Mouse (Mus musculus) liver, embryonic 15.5 days (tissue): ENCODE data around the gene Aftph. TPM values are rescaled to one million over a fixed set of nuclear protein-coding genes. Genes with fewer than 3 reads are reported as not detected.

ENCODE experiments used
- ATAC-seq: fragments of 200-750 bp; cut with Nextera tagmentation; 2 replicates; pipeline ENCODE4 v1.8.0; 2017; ENCODE audit warnings: moderate number of reproducible peaks, mild to moderate bottlenecking, moderate library complexity; ENCODE audit not compliant: insufficient read depth
- H3K27ac ChIP-seq: fragments of 300-500 bp; sonication (generic); replicated peaks from 2 replicates; pipeline ENCODE4 v1.5.1; 2015; ENCODE audit warnings: mild to moderate bottlenecking, inconsistent platforms
- H3K27me3 ChIP-seq: fragments of 300-500 bp; sonication (generic); 2 replicates; pipeline ENCODE4 v1.6.1; 2015; ENCODE audit warnings: mild to moderate bottlenecking, inconsistent platforms
- H3K36me3 ChIP-seq: fragments of 300-500 bp; sonication (generic); replicated peaks from 2 replicates; pipeline ENCODE4 v1.6.1; 2015; ENCODE audit warnings: moderate library complexity, mild to moderate bottlenecking, inconsistent platforms
- H3K4me1 ChIP-seq: fragments of 300-500 bp; sonication (generic); replicated peaks from 2 replicates; pipeline ENCODE4 v1.6.1; 2015; ENCODE audit warnings: inconsistent platforms
- H3K4me2 ChIP-seq: fragments of 300-500 bp; sonication (generic); 2 replicates; pipeline ENCODE4 v1.6.1; 2015; ENCODE audit warnings: moderate library complexity, mild to moderate bottlenecking, inconsistent platforms
- H3K4me3 ChIP-seq: fragments of 300-500 bp; sonication (generic); replicated peaks from 2 replicates; pipeline ENCODE4 v1.5.1; 2015; ENCODE audit warnings: mild to moderate bottlenecking, inconsistent platforms
- H3K9ac ChIP-seq: fragments of 300-500 bp; sonication (generic); 2 replicates; pipeline ENCODE4 v1.6.1; 2015; ENCODE audit warnings: moderate library complexity, mild to moderate bottlenecking, inconsistent platforms
- H3K9me3 ChIP-seq: fragments of 300-500 bp; sonication (generic); replicated peaks from 2 replicates; pipeline ENCODE4 v1.6.1; 2016; ENCODE audit warnings: inconsistent platforms
- WGBS: fragments of 180-500 bp; shearing (Covaris S2); methylation state at CpG from one replicate; pipeline ENCODE4 v1.1.7; 2015; ENCODE audit warnings: mixed read lengths; ENCODE audit not compliant: insufficient replicate concordance; 5-methylcytosine and 5-hydroxymethylcytosine counted together
- polyA plus RNA-seq: library from polyadenylated mRNA; unstranded; fragments of >200 nt; fragmentation: Nextera tagmentation; extraction: Ambion mirVana; gene quantifications from 2 replicates; pipeline ENCODE4 v1.2.1, GENCODE M21; 2015

Gene Aftph
- polyA plus RNA-seq, 1 experiment from 2014 or later, result 10.6 TPM

GRCm38 (mm10) chr11:20728044-20728443 lies 13.3 kb downstream of the Aftph start:
- no peaks in the 10 kb centered on the region; the same call in 1 of the 2 replicates for H3K4me1 ChIP-seq
- no peaks in the 10 kb centered on the region for H3K9me3 ChIP-seq
- H3K9ac ChIP-seq, result no peak overlapping the region
- WGBS, result 46% methylated on average over 2 of the region's 2 CpGs
- no peak overlapping the region for H3K4me3 ChIP-seq
- no peak overlapping the region for H3K27ac ChIP-seq
- H3K27me3 ChIP-seq, result no peaks in the 10 kb centered on the region
- no peak overlapping the region for H3K4me2 ChIP-seq
- ATAC-seq, result no peak
- peaks cover 20% of the 10 kb centered on the region for H3K36me3 ChIP-seq

- Histone ChIP-seq H3K4me1 (no peaks in the 10 kb centered on the region), H3K4me2 (no peak overlapping the region), H3K4me3 (no peak overlapping the region), H3K27ac (no peak overlapping the region), H3K27me3 (no peaks in the 10 kb centered on the region), H3K9ac (no peak overlapping the region), H3K9me3 (no peaks in the 10 kb centered on the region), H3K36me3 (peaks cover 27% of the 10 kb centered on the region)
- no peak for ATAC-seq
- 78% methylated on average over 5 of the region's 5 CpGs for WGBS
Measured at GRCm38 (mm10) chr11:20723572-20723971, 17.8 kb downstream of the Aftph start.

- Histone ChIP-seq H3K27ac (no peak overlapping the region), H3K9me3 (no peaks in the 10 kb centered on the region), H3K9ac (no peak overlapping the region), H3K36me3 (peaks cover 19% of the 10 kb centered on the region; the same call in 1 of the 2 replicates), H3K4me3 (no peak overlapping the region), H3K27me3 (no peaks in the 10 kb centered on the region), H3K4me1 (no peaks in the 10 kb centered on the region), H3K4me2 (no peak overlapping the region)
- WGBS, result 76% methylated on average over 9 of the region's 9 CpGs
- ATAC-seq, result no peak
Measured at GRCm38 (mm10) chr11:20712068-20712671, 29.2 kb downstream of the Aftph start.

- ATAC-seq, result no peak
- 9% methylated on average over 4 of the region's 4 CpGs for WGBS
Measured at GRCm38 (mm10) chr11:20691000-20691399, 50.4 kb downstream of the Aftph start.

GRCm38 (mm10) chr11:20681679-20682078 lies 59.7 kb downstream of the Aftph start:
- Histone ChIP-seq H3K9me3 (no peaks in the 10 kb centered on the region), H3K27me3 (no peaks in the 10 kb centered on the region), H3K4me2 (no peak overlapping the region), H3K36me3 (peaks cover 12% of the 10 kb centered on the region), H3K9ac (no peak overlapping the region), H3K4me1 (no peaks in the 10 kb centered on the region), H3K4me3 (no peak overlapping the region), H3K27ac (no peak overlapping the region)
- 38% methylated on average over 5 of the region's 5 CpGs for whole genome bisulfite sequencing
- ATAC-seq, result no peak

More at GRCm38 (mm10) chr11:20691000-20691399, 50.4 kb downstream of the Aftph start:
- Histone ChIP-seq H3K4me2 (no peak overlapping the region), H3K4me1 (no peaks in the 10 kb centered on the region), H3K27ac (no peak overlapping the region), H3K4me3 (no peak overlapping the region), H3K9ac (no peak overlapping the region), H3K36me3 (peaks cover 11% of the 10 kb centered on the region), H3K9me3 (no peaks in the 10 kb centered on the region), H3K27me3 (no peaks in the 10 kb centered on the region)

GRCm38 (mm10) chr11:20680781-20681180 lies 60.6 kb downstream of the Aftph start:
- H3K4me2 ChIP-seq, result no peak overlapping the region
- no peak overlapping the region for H3K4me3 ChIP-seq
- no peaks in the 10 kb centered on the region for H3K4me1 ChIP-seq
- H3K27ac ChIP-seq, result no peak overlapping the region
- no peak overlapping the region for H3K9ac ChIP-seq
- no peaks in the 10 kb centered on the region for H3K27me3 ChIP-seq
- no peaks in the 10 kb centered on the region for H3K9me3 ChIP-seq
- no peak for ATAC-seq
- WGBS, result 66% methylated on average over 5 of the region's 5 CpGs
- peaks cover 3% of the 10 kb centered on the region; the same call in 1 of the 2 replicates for H3K36me3 ChIP-seq

- WGBS, result 51% methylated on average over 2 of the region's 2 CpGs
- H3K27ac ChIP-seq, result no peak overlapping the region
- ATAC-seq, result no peak
Measured at GRCm38 (mm10) chr11:20679396-20679795, 62.0 kb downstream of the Aftph start.

GRCm38 (mm10) chr11:20672513-20672912 lies 68.9 kb downstream of the Aftph start:
- H3K36me3 ChIP-seq, result no peaks in the 10 kb centered on the region
- no peak overlapping the region for H3K9ac ChIP-seq
- no peaks in the 10 kb centered on the region for H3K9me3 ChIP-seq
- no peak for ATAC-seq
- H3K27ac ChIP-seq, result no peak overlapping the region
- H3K4me2 ChIP-seq, result no peak overlapping the region
- no peak overlapping the region for H3K4me3 ChIP-seq
- WGBS, result 53% methylated on average over 6 of the region's 6 CpGs
- H3K27me3 ChIP-seq, result no peaks in the 10 kb centered on the region
- H3K4me1 ChIP-seq, result no peaks in the 10 kb centered on the region

More at GRCm38 (mm10) chr11:20679396-20679795, 62.0 kb downstream of the Aftph start:
- Histone ChIP-seq H3K27me3 (no peaks in the 10 kb centered on the region), H3K4me1 (no peaks in the 10 kb centered on the region), H3K9ac (no peak overlapping the region), H3K4me3 (no peak overlapping the region), H3K36me3 (no peaks in the 10 kb centered on the region), H3K9me3 (no peaks in the 10 kb centered on the region), H3K4me2 (no peak overlapping the region)

GRCm38 (mm10) chr11:20671789-20672392 lies 69.5 kb downstream of the Aftph start:
- no peaks in the 10 kb centered on the region for H3K4me1 ChIP-seq
- H3K9me3 ChIP-seq, result no peaks in the 10 kb centered on the region
- no peak overlapping the region for H3K27ac ChIP-seq
- no peak for ATAC-seq
- H3K4me2 ChIP-seq, result no peak overlapping the region
- 51% methylated on average over 6 of the region's 6 CpGs for whole genome bisulfite sequencing
- H3K4me3 ChIP-seq, result no peak overlapping the region
- no peak overlapping the region for H3K9ac ChIP-seq
- H3K36me3 ChIP-seq, result no peaks in the 10 kb centered on the region
- H3K27me3 ChIP-seq, result no peaks in the 10 kb centered on the region

- no peak overlapping the region for H3K4me2 ChIP-seq
- no peak overlapping the region for H3K27ac ChIP-seq
- no peak overlapping the region for H3K4me3 ChIP-seq
- H3K9ac ChIP-seq, result no peak overlapping the region
- no peaks in the 10 kb centered on the region for H3K9me3 ChIP-seq
- H3K27me3 ChIP-seq, result no peaks in the 10 kb centered on the region
- no peak for ATAC-seq
- H3K36me3 ChIP-seq, result no peaks in the 10 kb centered on the region
- peaks cover 5% of the 10 kb centered on the region; the same call in 1 of the 2 replicates for H3K4me1 ChIP-seq
- WGBS, result 76% methylated on average over 9 of the region's 9 CpGs
Measured at GRCm38 (mm10) chr11:20664878-20665277, 76.5 kb downstream of the Aftph start.

GRCm38 (mm10) chr11:20663580-20664198 lies 77.7 kb downstream of the Aftph start:
- H3K9ac ChIP-seq, result no peak overlapping the region
- ATAC-seq, result no peak
- no peaks in the 10 kb centered on the region for H3K36me3 ChIP-seq
- no peak overlapping the region for H3K4me2 ChIP-seq
- H3K4me3 ChIP-seq, result no peak overlapping the region
- H3K27ac ChIP-seq, result no peak overlapping the region
- no peaks in the 10 kb centered on the region for H3K27me3 ChIP-seq
- peaks cover 5% of the 10 kb centered on the region; the same call in 1 of the 2 replicates for H3K4me1 ChIP-seq
- 66% methylated on average over 5 of the region's 5 CpGs for WGBS
- H3K9me3 ChIP-seq, result no peaks in the 10 kb centered on the region
